Mouse (Mus musculus): ENCODE measurements around the gene Ccdc85a.

The Ccdc85a gene

DNA sequence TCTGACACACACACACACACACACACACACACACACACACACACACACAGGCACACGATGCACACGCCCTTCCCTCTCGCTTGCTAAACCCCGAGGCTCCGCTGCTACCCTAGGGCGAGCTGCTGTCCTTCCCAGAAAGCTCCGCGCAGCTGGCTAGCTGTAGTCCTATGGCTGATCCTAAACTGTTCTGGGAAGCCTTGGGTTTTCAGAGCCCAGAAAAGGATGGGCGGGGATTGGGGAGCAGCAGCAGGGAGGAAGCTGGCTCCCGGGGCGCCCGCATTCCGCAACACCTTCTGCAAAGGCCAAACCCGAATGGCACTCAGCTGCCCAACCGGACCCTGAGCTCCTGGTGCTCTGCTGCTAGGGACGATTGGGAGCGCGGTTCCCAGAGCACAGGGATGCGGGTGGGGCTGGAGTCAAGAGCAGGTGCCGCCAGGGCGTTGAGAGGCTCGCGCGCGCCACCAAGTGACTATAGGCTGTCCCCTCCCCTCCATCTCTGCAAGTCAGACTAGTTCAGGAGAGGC lies at the start of gene Ccdc85a:
TSS of gene Ccdc85a (minus strand) at position 414 of the 524 bp plus-strand sequence.
- DNase-seq, result peak; percentile 68

DNA sequence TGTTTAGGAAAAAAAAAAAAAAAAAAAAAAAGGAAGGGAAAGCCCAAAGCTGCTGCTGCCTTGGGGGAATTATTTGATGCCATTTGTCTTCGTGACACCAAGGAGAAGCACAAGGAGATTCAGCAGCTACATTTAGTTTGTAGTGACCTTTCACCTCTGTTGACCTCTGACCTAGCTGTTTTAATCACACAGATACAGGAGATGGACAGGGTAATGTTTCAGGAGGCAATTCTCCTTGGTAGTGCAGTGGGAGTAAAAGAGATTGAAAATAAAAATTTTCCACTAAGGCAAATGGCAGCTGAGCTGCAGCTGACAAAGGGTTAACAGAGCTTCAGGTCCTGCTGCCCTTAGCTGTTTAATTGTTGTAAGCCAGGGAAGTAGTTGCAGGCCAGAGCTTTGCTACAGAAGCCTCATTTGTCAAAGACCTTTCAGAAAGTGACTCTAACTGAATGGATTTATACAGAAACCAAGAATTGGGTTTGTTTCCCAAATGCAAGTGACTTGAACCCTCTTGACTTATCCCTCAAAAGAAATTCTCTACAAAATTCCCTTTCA lies 49.5 kb upstream of the Ccdc85a start:
- no peak for DNase-seq

DNA sequence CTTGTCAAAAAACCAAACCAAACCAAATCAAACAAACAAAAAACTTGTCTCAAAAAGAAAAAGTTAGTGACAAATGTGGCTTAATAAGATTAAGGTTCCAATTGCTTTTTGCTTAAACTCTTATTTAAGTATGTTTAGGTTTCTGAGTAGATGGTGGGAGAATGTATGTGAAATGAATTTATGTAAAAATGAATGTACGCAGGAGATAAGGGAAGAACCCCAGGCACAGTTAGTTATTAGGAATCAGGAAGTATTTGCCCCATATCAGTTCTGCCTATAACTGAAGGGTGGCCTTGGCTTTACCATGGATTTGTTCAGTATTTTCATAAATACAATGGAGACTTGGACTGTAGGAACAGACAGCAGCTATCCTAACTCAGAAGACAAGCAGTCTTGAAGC lies 49.0 kb upstream of the Ccdc85a start:
- DNase-seq, result no peak

DNA sequence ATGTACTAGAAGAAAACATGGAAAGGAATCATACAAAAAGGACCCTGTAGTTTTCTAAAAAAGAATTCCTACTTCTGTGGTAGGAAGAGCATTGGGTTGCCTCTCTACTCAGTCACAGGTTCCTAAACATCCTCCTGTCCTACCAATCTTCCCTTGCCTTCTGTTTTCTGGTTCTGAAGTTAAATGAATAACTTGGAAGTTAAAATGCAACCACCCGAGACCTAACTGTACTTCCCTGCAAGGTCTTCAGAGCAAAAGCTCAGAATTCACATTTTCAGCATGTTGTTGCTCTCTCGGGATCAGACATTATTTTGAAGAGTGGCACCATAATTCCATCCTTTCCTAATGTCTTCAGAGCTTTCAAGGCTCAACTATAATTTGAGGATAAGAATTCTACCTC lies 46.6 kb upstream of the Ccdc85a start:
- DNase-seq, result peak; percentile 78

DNA sequence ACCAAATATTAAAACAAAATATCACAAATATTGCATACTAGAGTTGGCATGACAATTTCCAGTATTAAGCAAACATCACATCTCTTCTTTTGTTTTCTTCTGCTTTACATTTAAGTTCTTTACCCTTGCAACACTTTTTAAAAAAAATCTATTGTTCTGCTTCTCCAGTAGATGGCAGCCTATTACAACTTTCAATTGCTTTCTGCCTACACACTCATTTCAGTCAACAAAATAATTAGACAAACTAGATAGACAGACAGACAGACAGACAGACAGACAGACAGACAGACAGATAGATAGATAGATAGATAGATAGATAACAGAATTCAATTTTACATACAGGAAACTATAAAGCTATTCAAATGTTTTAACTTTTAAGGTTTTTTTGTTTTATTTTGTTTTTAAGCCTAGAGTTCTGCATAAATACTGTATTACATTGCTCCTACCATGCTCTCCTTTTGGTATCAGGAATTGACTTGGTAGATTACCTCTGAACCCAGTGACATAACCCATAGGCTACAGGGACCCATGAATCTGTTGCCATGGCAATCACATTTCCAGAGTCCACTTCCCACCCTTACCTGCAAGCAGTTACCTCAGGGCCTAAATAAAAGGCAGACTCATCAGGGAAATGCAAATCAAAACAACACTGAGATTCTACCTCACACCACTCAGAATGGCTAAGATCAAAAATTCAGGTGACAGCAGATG lies 26.8 kb upstream of the Ccdc85a start:
- no peak for DNase-seq

DNA sequence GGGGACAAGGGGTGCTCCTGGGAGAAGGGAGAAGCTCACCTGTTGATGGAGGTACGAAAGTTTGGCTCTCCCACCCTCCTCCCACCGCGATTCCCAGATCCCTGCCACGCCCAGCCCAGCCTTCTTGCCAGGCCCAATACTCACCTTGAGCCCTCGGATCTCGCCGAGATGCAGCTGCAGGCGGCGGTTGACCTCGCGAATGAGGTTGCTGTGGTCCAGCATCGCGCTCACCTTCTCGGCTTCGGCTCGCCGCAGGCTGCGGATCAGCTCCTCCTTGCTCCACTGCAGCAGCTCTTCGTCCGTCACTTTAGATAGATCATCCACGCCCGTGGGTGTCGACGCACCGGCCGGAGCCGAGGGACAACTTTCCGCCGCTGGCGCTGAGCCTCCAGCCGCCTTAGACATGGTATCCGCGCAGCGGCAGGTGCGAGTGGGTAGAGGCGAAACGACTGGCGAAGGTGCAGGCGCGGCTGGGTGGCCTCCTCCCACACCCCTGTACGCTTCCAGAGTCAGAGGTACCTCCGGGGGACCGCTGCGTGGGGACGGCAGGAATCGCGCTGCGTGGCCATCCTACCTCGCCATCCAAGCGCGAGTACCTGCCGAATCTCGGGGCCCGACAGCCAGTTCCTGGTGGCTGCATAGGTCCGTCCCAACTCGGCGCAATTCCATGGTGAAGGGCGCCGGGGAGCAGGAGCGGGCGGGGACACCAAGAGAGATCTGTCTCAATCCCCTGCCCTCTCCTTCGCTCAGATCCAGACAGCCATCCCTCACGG lies 800 bp downstream of the Ccdc85a start:
- no peak for DNase-seq

DNA sequence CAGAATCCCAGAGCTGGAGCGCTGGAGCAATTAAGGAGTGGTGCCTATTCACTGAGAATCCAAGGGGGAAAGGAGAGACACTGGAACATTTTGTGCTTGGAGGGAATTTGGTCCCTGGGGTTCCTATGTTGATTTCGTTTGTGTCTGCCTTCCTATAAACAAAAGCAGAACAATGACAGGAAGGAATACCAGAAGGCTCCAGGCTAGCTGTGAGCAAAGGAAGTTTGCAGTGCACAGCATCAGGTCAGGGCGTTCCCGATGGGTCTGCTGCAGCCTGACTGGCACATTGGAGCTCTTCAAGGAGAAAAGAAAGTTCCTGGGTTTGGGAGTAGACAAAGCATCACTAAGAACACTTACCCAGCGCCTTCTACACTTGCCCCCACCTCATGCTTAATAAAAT lies 1.9 kb downstream of the Ccdc85a start:
- peak; percentile 37 for DNase-seq

DNA sequence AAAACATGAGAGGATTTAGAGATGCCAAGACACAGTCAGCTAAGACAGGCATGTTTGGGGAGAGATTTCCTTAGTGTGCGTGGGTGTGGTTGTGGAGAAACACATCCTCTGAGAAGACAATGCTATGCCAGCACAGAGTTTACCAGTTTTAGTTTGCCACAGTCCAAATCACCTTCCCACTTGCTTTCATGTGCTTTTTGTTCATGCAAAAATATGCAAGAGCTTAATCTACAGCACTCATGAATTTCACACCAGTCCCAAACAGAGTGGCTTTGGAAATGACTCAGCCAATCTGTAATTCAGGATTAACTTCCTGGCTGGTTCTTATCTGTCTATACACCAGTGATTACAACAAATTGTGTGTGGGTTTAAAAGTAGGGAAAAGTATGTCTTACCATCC lies 11.7 kb downstream of the Ccdc85a start:
- DNase-seq, result no peak

DNA sequence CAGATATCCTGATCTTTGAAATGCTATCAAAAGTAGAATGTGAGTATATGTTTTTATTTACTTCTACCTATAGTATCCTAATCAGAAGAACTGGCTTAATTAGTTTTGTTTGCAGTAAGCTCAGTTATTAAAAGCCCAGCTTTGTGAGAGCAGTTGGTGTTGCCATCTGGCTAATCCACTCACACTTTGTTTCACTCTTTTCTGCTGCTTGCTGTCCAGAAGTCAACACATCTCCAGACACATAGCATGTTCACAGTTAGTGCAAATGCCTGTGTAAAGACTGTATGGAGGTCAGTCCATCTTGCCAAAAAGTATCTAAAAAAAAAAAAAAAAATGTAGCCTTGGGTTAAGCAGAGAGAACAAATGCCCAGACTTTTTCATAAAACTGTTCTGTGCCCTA lies 27.7 kb downstream of the Ccdc85a start:
- DNase-seq, result no peak

DNA sequence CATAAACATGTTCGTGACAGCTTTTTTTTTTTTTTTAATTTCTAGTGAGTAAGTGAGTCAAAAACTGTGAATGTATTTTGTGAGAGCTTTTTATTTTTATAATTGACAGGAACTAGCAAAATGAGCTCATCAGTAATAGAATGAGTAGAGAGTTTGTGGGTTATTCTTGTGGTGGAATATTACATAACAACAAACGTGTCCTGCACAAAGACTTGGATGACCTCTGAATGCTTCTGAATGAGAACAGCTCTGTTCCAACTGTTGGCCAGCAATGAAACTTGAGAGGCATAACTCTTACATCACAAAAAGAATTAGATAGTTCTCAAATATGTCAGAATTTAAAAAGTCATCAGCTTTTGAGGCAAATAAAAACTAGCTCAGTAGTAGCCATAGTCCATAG lies 40.7 kb downstream of the Ccdc85a start:
- no peak for DNase-seq

DNA sequence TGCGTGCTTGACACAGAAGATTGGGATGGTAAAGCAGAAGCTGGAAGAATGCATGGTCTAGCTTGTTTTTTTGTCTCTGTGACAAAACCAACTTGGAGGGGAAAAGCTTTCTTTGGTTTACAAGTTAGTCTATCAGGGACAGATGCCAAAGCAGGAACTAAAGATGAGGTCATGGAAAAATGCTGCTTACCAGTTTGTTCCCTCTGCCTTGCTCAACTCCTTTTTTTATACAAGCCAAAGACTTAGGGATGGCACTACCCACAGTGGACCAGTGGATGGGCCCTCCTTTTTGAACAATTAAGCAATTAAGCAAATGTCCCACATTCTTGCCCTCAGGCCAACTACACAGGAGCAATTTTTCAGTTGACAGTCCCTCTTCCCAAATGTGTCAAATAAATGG lies 42.8 kb downstream of the Ccdc85a start:
- no peak for DNase-seq

DNA sequence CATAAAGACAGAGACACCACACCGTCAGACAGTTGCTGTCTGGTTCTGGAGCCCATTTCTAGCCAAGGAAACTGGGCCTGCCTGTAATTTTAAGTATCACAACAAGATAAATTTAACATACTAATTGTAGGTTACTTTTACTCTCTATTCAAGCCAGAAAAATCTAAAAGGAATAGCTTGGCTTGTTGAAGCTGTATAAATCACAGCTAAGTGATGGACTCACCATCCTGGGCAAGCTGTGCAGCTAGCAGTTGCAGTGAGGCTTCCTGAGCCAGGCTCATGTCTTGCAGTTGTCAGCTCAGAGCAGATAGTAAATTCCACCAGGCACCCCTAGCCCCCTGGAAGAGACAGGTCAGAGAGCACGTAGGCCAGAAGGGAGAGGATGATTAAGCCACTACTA lies 50.8 kb downstream of the Ccdc85a start:
- no peak for DNase-seq

DNA sequence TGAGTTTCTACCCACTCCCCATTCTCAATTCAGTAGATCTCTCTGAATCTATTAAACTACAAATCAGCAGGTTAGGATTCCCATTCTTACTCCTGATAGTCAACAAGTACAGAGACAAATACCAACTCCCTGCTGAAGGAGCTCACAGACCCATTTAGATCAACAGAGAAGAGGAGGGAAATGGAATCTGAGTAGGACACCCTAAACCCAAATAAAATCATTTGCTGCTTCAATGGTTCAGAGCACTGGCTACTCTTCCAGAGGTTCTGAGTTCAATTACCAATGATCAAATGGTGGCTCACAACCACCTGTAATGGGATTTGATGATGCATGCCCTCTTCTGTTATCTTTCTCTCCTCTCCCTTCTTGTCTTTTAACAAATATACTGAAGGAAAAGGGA lies 82.9 kb downstream of the Ccdc85a start:
- no peak for DNase-seq

DNA sequence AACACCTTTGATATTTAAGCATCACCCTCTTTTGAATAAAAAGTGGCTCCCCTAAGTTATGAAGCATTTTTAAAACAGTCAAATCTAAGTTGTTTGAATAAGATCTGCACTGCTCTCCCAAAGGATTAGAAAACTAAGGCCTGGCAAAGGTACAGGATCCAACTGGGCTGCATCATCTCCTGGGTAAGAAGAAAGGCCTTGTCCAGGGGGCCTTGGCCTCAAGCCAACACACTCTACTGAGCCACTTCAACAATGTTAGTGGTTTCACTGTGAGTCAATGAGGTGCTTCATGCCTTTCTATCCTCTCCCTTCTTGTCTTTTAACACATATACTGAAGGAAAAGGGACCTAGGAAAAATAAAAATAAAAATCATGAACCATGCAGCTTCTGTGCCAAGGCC lies 87.1 kb downstream of the Ccdc85a start:
- DNase-seq, result no peak

DNA sequence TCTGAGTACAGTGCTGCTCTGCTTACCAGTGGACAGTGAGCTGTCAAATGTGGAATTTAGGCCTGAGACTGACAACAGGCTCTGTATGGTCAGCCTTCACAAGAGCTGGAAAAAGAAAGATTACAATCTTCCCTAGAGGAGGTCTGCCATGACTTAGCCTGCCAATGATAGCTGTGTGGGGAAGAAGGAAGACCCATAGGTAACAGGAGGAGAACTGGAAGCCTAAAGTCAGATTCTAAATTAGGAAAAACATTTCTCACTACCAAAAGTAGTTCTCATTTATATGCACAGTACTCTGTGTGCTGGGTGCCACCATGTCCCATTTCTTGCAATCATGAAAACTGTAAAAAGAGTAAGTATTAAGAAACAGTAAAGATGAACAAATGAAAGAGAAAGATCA lies 90.8 kb downstream of the Ccdc85a start:
- no peak for DNase-seq

DNA sequence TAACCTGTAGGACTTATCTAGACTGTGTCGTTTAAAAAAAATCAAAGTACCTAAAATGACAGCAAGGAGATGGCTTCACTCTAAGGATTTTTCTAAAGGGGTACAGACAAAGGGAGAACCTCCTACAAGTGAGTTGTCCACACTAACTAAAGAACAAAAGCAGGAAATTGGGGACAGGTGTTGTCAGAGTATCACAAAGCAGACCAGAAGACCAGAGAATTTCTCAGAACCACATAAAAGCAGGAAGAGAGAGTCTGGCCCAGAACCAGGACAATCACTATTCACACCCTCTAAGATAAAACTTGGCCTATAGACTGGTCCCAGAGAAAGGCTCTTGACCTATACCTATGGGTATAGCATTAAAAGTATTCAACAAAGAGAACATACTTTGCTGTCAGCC lies 92.8 kb downstream of the Ccdc85a start:
- DNase-seq, result no peak

DNA sequence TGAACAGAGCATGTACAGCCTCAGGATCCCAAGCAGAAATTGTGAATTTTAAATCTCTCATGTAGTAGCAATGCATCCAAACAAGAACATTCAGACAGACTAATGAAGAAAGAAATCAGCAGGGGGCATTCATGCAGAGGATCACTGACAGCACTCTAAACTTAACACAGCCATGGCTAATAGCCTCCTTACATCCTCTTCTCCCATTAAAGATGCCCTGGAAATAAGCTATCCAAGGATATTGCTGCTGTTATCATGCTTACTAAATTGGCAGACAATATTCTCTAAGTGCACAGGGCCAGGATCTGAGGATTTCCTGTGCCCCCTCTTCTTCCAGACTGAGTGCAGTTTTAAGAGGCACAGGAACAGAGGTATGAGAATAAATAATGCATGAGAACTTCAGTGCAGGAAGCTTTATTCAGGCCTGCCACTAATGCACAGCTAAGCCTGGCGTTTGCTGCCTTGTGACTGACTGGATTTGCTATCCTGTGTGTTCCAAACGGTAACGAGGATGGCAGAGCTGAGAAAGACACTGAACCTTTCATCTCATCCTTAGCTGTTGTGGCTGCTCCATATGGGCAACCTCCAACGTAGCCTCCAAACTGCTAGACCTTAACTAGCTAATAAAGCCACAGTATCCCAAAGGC lies 99.9 kb downstream of the Ccdc85a start:
- no peak for DNase-seq

DNA sequence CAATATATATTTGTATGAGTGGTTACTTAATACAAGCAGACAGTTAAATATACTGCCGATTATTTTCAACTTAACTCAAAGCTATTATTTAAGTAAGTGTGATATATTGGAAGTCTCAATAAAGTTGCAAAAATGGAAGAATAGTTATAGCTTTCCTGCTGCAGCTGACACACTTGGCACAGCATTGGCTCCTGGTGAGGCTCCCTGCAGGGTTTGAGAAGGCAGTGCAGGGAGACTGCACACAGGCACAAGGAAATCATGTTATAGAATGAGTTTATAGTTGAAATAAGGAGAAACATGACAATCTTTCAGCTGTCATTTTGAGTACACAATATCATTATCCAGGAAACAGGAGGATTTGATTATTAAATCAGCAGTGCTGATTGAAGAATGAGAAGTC lies 107.0 kb downstream of the Ccdc85a start:
- DNase-seq, result no peak

DNA sequence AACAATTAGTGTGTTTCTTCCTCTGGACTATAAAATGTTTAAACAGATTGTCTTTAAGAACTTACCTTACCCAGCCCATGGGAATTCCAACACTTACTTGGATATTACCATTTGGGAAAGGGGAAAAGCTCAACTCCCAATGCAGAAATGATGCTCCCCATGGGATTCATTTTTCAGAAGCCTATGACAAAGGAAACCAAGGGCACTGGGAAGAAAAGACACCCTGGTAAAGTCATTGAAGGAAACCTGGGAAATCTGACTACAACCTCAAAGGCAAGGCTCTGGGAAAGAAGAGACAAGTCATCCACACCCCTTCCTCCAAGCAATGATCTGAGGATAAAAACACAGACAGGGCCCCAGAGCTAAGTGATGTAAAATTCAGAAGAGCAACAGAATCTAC lies 118.4 kb downstream of the Ccdc85a start:
- no peak for DNase-seq

DNA sequence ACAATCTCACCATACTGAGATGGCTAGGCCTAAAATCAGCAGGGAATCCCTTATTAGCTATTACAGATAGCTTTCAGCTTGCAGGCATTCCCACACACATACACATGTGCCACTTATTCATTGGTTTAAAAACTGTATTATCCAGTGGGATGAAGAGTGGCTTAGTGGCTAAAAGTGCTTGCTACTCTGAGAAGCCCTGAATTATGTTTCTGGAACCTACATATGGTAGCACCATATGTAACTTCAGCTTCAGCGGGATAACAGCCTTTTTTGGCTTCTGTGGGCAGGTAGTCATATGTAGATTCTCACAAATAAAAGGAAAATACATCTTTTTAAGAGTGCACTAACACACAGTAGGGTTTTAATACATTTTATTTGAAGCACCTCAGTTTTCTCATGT lies 119.2 kb downstream of the Ccdc85a start:
- no peak for DNase-seq

DNA sequence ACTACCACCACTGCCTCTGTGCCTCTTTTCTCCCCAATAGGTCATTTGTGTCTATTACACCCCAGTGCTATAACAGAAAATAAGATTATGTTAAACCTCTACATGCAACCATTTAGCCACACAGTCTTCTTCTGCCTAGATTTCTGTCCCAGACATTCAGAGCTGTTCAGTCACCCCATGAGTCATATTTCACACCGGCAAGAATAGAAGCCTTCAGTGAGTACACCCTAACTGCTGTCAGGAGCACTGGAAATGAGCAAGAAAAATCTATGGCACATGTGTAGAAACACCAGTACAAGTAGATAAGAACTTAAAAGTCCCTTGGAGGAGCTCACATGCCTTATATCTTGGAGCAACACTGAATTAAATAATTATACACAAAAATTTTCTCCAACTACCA lies 125.0 kb downstream of the Ccdc85a start:
- no peak for DNase-seq

DNA sequence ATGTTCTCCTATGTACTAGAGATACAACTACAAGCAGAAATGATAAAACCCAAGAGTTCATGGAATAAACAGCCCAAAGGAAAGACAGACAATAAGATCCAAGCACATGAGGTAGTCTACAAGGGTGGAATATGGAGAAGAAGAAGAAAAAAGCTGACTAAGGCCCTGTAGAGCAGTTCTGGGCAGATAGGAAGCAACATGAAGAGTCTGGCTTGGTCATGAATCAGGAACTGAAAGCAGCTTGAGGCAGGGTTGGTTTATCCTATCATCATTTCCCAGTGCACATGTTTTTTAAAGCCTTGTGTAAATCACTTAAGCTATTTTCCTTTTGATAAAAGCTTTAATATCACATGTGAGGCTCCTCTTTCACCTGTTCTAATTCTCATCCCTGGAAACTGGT lies 144.2 kb downstream of the Ccdc85a start:
- DNase-seq, result no peak

DNA sequence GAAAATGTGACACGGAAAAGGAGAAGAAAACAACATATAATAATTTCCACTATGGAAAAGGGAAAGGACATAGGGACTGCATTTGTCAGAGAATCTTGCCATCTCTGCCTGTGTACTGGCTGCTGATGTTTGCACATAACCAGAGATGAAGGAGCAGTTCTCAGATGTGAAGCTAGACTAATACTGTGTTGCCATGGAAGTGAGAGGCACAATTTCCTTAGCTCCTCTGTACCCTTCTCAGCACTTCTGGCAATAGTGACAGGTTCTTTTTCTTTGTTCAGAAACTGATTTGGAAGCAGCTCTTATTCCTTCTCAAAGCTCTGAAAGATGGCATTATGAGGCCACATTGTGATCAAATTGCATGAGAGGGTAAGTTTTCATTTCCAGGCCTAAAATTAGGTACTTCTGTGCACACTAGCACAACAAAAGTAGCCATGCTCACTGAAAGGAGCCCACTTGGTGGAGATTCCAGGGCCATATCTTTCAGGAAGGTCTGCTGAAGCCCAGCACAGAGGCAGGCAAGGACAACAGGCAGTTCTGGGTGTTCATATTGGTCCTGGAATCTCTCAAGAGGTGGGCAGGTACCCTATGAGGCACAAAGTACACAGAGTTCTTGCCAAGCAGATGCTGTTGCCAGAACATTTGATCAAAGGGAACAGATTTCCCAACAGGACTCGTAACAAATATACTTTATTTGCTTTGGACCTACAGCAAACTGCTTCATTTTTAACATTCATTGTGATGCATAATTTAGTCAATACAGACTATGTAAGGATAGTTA lies 161.5 kb downstream of the Ccdc85a start:
- DNase-seq, result peak; percentile 2

Measured in kidney, adult 9 months (tissue).